15 mouse cellular contexts compared by ENCODE assay signal in genomic region chr3:131160921-131161320, GRCm38 (mm10).
"Had no signal": no experiment of that assay in that cellular context is flagged by ENCODE, and none has a peak within 500 bp of the region (broad histone marks: within the 10 kb centered on the region; RNA-seq: fewer than 3 reads in every experiment).

No protein-coding gene starts in this region.

- DNase-seq: kidney, adult 2 months; kidney, postnatal 14 days; left cerebral cortex, postnatal 4 days; lung, adult 2 months; lung, postnatal 10 days; right cerebral cortex, postnatal 14 days had no signal

- H3K27me3 ChIP-seq: kidney, embryonic 15.5 days; liver, embryonic 15.5 days; midbrain, embryonic 15.5 days; neural tube, embryonic 12.5 days had no signal

- H3K9ac ChIP-seq: kidney, embryonic 15.5 days; liver, embryonic 15.5 days; midbrain, embryonic 15.5 days; neural tube, embryonic 12.5 days had no signal

- H3K4me1 ChIP-seq: liver, embryonic 15.5 days had no signal

- H3K9me3 ChIP-seq: kidney, embryonic 15.5 days; liver, embryonic 15.5 days; midbrain, embryonic 15.5 days; neural tube, embryonic 12.5 days had no signal

- H3K4me3 ChIP-seq: kidney, embryonic 15.5 days; liver, embryonic 15.5 days; megakaryocyte, embryonic 14.5 days; midbrain, embryonic 15.5 days; neural tube, embryonic 12.5 days had no signal

- H3K27ac ChIP-seq: kidney, embryonic 15.5 days; liver, embryonic 15.5 days; macrophage; midbrain, embryonic 15.5 days; neural tube, embryonic 12.5 days; stomach, postnatal 0 days had no signal

- H3K4me2 ChIP-seq: kidney, embryonic 15.5 days; liver, embryonic 11.5 days; liver, embryonic 15.5 days; midbrain, embryonic 11.5 days; midbrain, embryonic 15.5 days; neural tube, embryonic 12.5 days had no signal

- H3K36me3 ChIP-seq: kidney, embryonic 15.5 days; liver, embryonic 15.5 days; midbrain, embryonic 15.5 days; neural tube, embryonic 12.5 days had no signal

- ATAC-seq: midbrain, embryonic 15.5 days had no signal
